Mouse (Mus musculus) brain, embryonic 14.5 days (tissue): Measurements from ENCODE around the gene Lama4.

Experiments
- CTCF ChIP-seq: fragments of 200-500 bp; IDR thresholded peaks from 2 replicates; pipeline ENCODE4 v1.5.1; 2012; ENCODE audit warnings: inconsistent platforms, mild to moderate bottlenecking, moderate library complexity, borderline replicate concordance; ENCODE audit not compliant: insufficient read depth, insufficient read length; ENCODE audit errors: extremely low read depth
- POLR2A ChIP-seq: fragments of 200-500 bp; IDR thresholded peaks from 2 replicates; pipeline ENCODE4 v1.6.1; 2012; ENCODE audit warnings: mild to moderate bottlenecking, inconsistent platforms, borderline replicate concordance; ENCODE audit not compliant: poor library complexity, insufficient read depth, insufficient read length, severe bottlenecking; ENCODE audit errors: extremely low read depth

GRCm38 (mm10) chr10:39141401-39141800 lies 176.1 kb downstream of the Lama4 start:
- TF ChIP-seq CTCF (no peak), POLR2A (no peak)
